Mouse (Mus musculus): ENCODE results near the gene Ercc8. TPM values are rescaled to one million over a fixed set of nuclear protein-coding genes. Genes with fewer than 3 reads are reported as not detected.

Gene Ercc8
- polyA plus RNA-seq, 1 experiment = 19.1 TPM

GRCm38 (mm10) chr13:108215231-108215780 is 56.8 kb downstream of the Ercc8 start:
- Histone ChIP-seq H3K27me3 (ENCODE audit: control insufficient read depth, insufficient read depth, low read length, poor library complexity, severe bottlenecking) (peaks cover 4% of the 10 kb centered on the region; the same call in 1 of the 2 replicates), H3K27ac (ENCODE audit: insufficient read depth, low read length) (no peak overlapping the region), H3K9ac (ENCODE audit: low read depth, poor library complexity, severe bottlenecking) (peak overlapping the region; percentile 68), H3K4me1 (ENCODE audit: control insufficient read depth, insufficient read depth, low read length) (peaks cover 2% of the 10 kb centered on the region), H3K4me3 (ENCODE audit: low read depth, low read length) (peak overlapping the region; percentile 94), H3K9me3 (replicated peaks; ENCODE audit: control insufficient read depth, insufficient read depth, low read length, poor library complexity, severe bottlenecking) (no peaks in the 10 kb centered on the region), H3K36me3 (ENCODE audit: control insufficient read depth, insufficient read depth, low read length, poor library complexity, severe bottlenecking) (no peaks in the 10 kb centered on the region)
- TF ChIP-seq CTCF (IDR thresholded peaks at IDR 0.05; ENCODE audit: low read depth, low read length) (no peak), EP300 (IDR thresholded peaks at IDR 0.05; ENCODE audit: insufficient read depth, low read depth, low read length) (no peak), POLR2A (IDR thresholded peaks at IDR 0.05; ENCODE audit: insufficient read depth, low read length) (no peak)

GRCm38 (mm10) chr13:108219773-108220172 is 61.2 kb downstream of the Ercc8 start:
- H3K9ac ChIP-seq (ENCODE audit: low read depth, poor library complexity, severe bottlenecking) = no peak overlapping the region
- peaks cover 4% of the 10 kb centered on the region; the same call in 1 of the 2 replicates for H3K27me3 ChIP-seq (ENCODE audit: control insufficient read depth, insufficient read depth, low read length, poor library complexity, severe bottlenecking)
- no peak overlapping the region for H3K4me3 ChIP-seq (ENCODE audit: low read depth, low read length)
- TF ChIP-seq EP300 (IDR thresholded peaks at IDR 0.05; ENCODE audit: insufficient read depth, low read depth, low read length) (peak; percentile 59; the same call in 1 of the 2 replicates), POLR2A (IDR thresholded peaks at IDR 0.05; ENCODE audit: insufficient read depth, low read length) (no peak)
- H3K27ac ChIP-seq (ENCODE audit: insufficient read depth, low read length) = no peak overlapping the region; the same call in 1 of the 2 replicates
- no peaks in the 10 kb centered on the region for H3K36me3 ChIP-seq (ENCODE audit: control insufficient read depth, insufficient read depth, low read length, poor library complexity, severe bottlenecking)
- H3K9me3 ChIP-seq (replicated peaks; ENCODE audit: control insufficient read depth, insufficient read depth, low read length, poor library complexity, severe bottlenecking) = no peaks in the 10 kb centered on the region
- no peaks in the 10 kb centered on the region for H3K4me1 ChIP-seq (ENCODE audit: control insufficient read depth, insufficient read depth, low read length)

GRCm38 (mm10) chr13:108229191-108229590 is 70.7 kb downstream of the Ercc8 start:
- Histone ChIP-seq H3K27ac (ENCODE audit: insufficient read depth, low read length) (no peak overlapping the region), H3K36me3 (ENCODE audit: control insufficient read depth, insufficient read depth, low read length, poor library complexity, severe bottlenecking) (no peaks in the 10 kb centered on the region), H3K27me3 (ENCODE audit: control insufficient read depth, insufficient read depth, low read length, poor library complexity, severe bottlenecking) (no peaks in the 10 kb centered on the region), H3K4me3 (ENCODE audit: low read depth, low read length) (no peak overlapping the region), H3K9me3 (replicated peaks; ENCODE audit: control insufficient read depth, insufficient read depth, low read length, poor library complexity, severe bottlenecking) (no peaks in the 10 kb centered on the region), H3K4me1 (ENCODE audit: control insufficient read depth, insufficient read depth, low read length) (no peaks in the 10 kb centered on the region), H3K9ac (ENCODE audit: low read depth, poor library complexity, severe bottlenecking) (no peak overlapping the region)
- TF ChIP-seq POLR2A (IDR thresholded peaks at IDR 0.05; ENCODE audit: insufficient read depth, low read length) (no peak), CTCF (IDR thresholded peaks at IDR 0.05; ENCODE audit: low read depth, low read length) (no peak), EP300 (IDR thresholded peaks at IDR 0.05; ENCODE audit: insufficient read depth, low read depth, low read length) (no peak)

GRCm38 (mm10) chr13:108229634-108230330 is 71.3 kb downstream of the Ercc8 start:
- Histone ChIP-seq H3K27me3 (ENCODE audit: control insufficient read depth, insufficient read depth, low read length, poor library complexity, severe bottlenecking) (no peaks in the 10 kb centered on the region), H3K4me1 (ENCODE audit: control insufficient read depth, insufficient read depth, low read length) (no peaks in the 10 kb centered on the region), H3K4me3 (ENCODE audit: low read depth, low read length) (no peak overlapping the region), H3K36me3 (ENCODE audit: control insufficient read depth, insufficient read depth, low read length, poor library complexity, severe bottlenecking) (no peaks in the 10 kb centered on the region), H3K9ac (ENCODE audit: low read depth, poor library complexity, severe bottlenecking) (no peak overlapping the region), H3K27ac (ENCODE audit: insufficient read depth, low read length) (no peak overlapping the region), H3K9me3 (replicated peaks; ENCODE audit: control insufficient read depth, insufficient read depth, low read length, poor library complexity, severe bottlenecking) (no peaks in the 10 kb centered on the region)
- no peak for TF ChIP-seq CTCF (IDR thresholded peaks at IDR 0.05; ENCODE audit: low read depth, low read length)
- no peak for TF ChIP-seq EP300 (IDR thresholded peaks at IDR 0.05; ENCODE audit: insufficient read depth, low read depth, low read length)
- TF ChIP-seq POLR2A (IDR thresholded peaks at IDR 0.05; ENCODE audit: insufficient read depth, low read length) = no peak

GRCm38 (mm10) chr13:108240012-108240411 is 81.5 kb downstream of the Ercc8 start:
- TF ChIP-seq POLR2A (IDR thresholded peaks at IDR 0.05; ENCODE audit: insufficient read depth, low read length) = no peak
- TF ChIP-seq CTCF (IDR thresholded peaks at IDR 0.05; ENCODE audit: low read depth, low read length) = no peak
- TF ChIP-seq EP300 (IDR thresholded peaks at IDR 0.05; ENCODE audit: insufficient read depth, low read depth, low read length) = no peak
- no peaks in the 10 kb centered on the region for H3K4me1 ChIP-seq (ENCODE audit: control insufficient read depth, insufficient read depth, low read length)
- H3K9me3 ChIP-seq (replicated peaks; ENCODE audit: control insufficient read depth, insufficient read depth, low read length, poor library complexity, severe bottlenecking) = no peaks in the 10 kb centered on the region
- H3K4me3 ChIP-seq (ENCODE audit: low read depth, low read length) = no peak overlapping the region
- H3K27me3 ChIP-seq (ENCODE audit: control insufficient read depth, insufficient read depth, low read length, poor library complexity, severe bottlenecking) = no peaks in the 10 kb centered on the region
- no peak overlapping the region for H3K27ac ChIP-seq (ENCODE audit: insufficient read depth, low read length)
- H3K36me3 ChIP-seq (ENCODE audit: control insufficient read depth, insufficient read depth, low read length, poor library complexity, severe bottlenecking) = no peaks in the 10 kb centered on the region
- H3K9ac ChIP-seq (ENCODE audit: low read depth, poor library complexity, severe bottlenecking) = no peak overlapping the region

GRCm38 (mm10) chr13:108241715-108242114 is 83.2 kb downstream of the Ercc8 start:
- Histone ChIP-seq H3K4me1 (ENCODE audit: control insufficient read depth, insufficient read depth, low read length) (no peaks in the 10 kb centered on the region), H3K9ac (ENCODE audit: low read depth, poor library complexity, severe bottlenecking) (no peak overlapping the region), H3K9me3 (replicated peaks; ENCODE audit: control insufficient read depth, insufficient read depth, low read length, poor library complexity, severe bottlenecking) (no peaks in the 10 kb centered on the region), H3K4me3 (ENCODE audit: low read depth, low read length) (no peak overlapping the region), H3K36me3 (ENCODE audit: control insufficient read depth, insufficient read depth, low read length, poor library complexity, severe bottlenecking) (no peaks in the 10 kb centered on the region), H3K27me3 (ENCODE audit: control insufficient read depth, insufficient read depth, low read length, poor library complexity, severe bottlenecking) (no peaks in the 10 kb centered on the region), H3K27ac (ENCODE audit: insufficient read depth, low read length) (no peak overlapping the region)
- TF ChIP-seq CTCF (IDR thresholded peaks at IDR 0.05; ENCODE audit: low read depth, low read length) (no peak), POLR2A (IDR thresholded peaks at IDR 0.05; ENCODE audit: insufficient read depth, low read length) (no peak), EP300 (IDR thresholded peaks at IDR 0.05; ENCODE audit: insufficient read depth, low read depth, low read length) (no peak)

Other genes starting within 250 kb of the Ercc8 start
- gene Smim15, start 114.3 kb upstream of the Ercc8 start, polyA plus RNA-seq (2011; ENCODE audit: insufficient read depth, insufficient read length, low read depth, missing spikeins) = 101 TPM in 2 replicates
- gene Ndufaf2, start 108 bp upstream of the Ercc8 start, polyA plus RNA-seq (2011; ENCODE audit: insufficient read depth, insufficient read length, low read depth, missing spikeins) = 77.4 and 103 TPM in 2 replicates
- gene Elovl7, start 55.7 kb downstream of the Ercc8 start, polyA plus RNA-seq (2011; ENCODE audit: insufficient read depth, insufficient read length, low read depth, missing spikeins) = 11.8 and 13.8 TPM in 2 replicates
- gene Depdc1b, start 157.6 kb downstream of the Ercc8 start, polyA plus RNA-seq (2011; ENCODE audit: insufficient read depth, insufficient read length, low read depth, missing spikeins) = 15.2 and 16.2 TPM in 2 replicates